Mouse (Mus musculus): ENCODE data around the gene Cacna2d3.
A peak's percentile ranks its signal among the peaks of the same experiment; 100 is the strongest.

The Cacna2d3 gene

GRCm38 (mm10) chr14:29157096-29157495 lies 564.6 kb downstream of the Cacna2d3 start:
- DNase-seq (ENCODE audit: low spot score), result no peak

GRCm38 (mm10) chr14:29144184-29144583 lies 577.5 kb downstream of the Cacna2d3 start:
- no peak for DNase-seq (ENCODE audit: low spot score)

- no peak for DNase-seq (ENCODE audit: low spot score)
These were observed 584.0 kb downstream of the Cacna2d3 start for GRCm38 (mm10) chr14:29137614-29138013.

- no peak for DNase-seq (ENCODE audit: low spot score)
These were observed 584.6 kb downstream of the Cacna2d3 start for GRCm38 (mm10) chr14:29137006-29137579.

- no peak for DNase-seq (ENCODE audit: low spot score)
These were observed 586.8 kb downstream of the Cacna2d3 start for GRCm38 (mm10) chr14:29134901-29135300.

GRCm38 (mm10) chr14:29130511-29130910 lies 591.2 kb downstream of the Cacna2d3 start:
- DNase-seq (ENCODE audit: low spot score), result no peak

GRCm38 (mm10) chr14:29123886-29124285 lies 597.8 kb downstream of the Cacna2d3 start:
- DNase-seq (ENCODE audit: low spot score), result no peak

- no peak for DNase-seq (ENCODE audit: low spot score)
These were observed 598.9 kb downstream of the Cacna2d3 start for GRCm38 (mm10) chr14:29122749-29123148.

GRCm38 (mm10) chr14:29113852-29114450 lies 607.7 kb downstream of the Cacna2d3 start:
- DNase-seq (ENCODE audit: low spot score), result no peak

GRCm38 (mm10) chr14:29111666-29112065 lies 610.0 kb downstream of the Cacna2d3 start:
- no peak for DNase-seq (ENCODE audit: low spot score)

GRCm38 (mm10) chr14:29110351-29111091 lies 611.1 kb downstream of the Cacna2d3 start:
- no peak for DNase-seq (ENCODE audit: low spot score)

GRCm38 (mm10) chr14:29107464-29107863 lies 614.2 kb downstream of the Cacna2d3 start:
- DNase-seq (ENCODE audit: low spot score), result no peak

- DNase-seq (ENCODE audit: low spot score), result no peak
These were observed 623.9 kb downstream of the Cacna2d3 start for GRCm38 (mm10) chr14:29097776-29098175.

- no peak for DNase-seq (ENCODE audit: low spot score)
These were observed 626.2 kb downstream of the Cacna2d3 start for GRCm38 (mm10) chr14:29095431-29095830.

- peak; percentile 74 for DNase-seq (ENCODE audit: low spot score)
These were observed 631.6 kb downstream of the Cacna2d3 start for GRCm38 (mm10) chr14:29090074-29090473.

GRCm38 (mm10) chr14:29086528-29086927 lies 635.1 kb downstream of the Cacna2d3 start:
- no peak for DNase-seq (ENCODE audit: low spot score)

GRCm38 (mm10) chr14:29085493-29086159 lies 636.0 kb downstream of the Cacna2d3 start:
- DNase-seq (ENCODE audit: low spot score), result no peak

- DNase-seq (ENCODE audit: low spot score), result no peak
These were observed 639.5 kb downstream of the Cacna2d3 start for GRCm38 (mm10) chr14:29082171-29082570.

- DNase-seq (ENCODE audit: low spot score), result no peak
These were observed 641.0 kb downstream of the Cacna2d3 start for GRCm38 (mm10) chr14:29080630-29081029.

- DNase-seq (ENCODE audit: low spot score), result no peak
These were observed 641.4 kb downstream of the Cacna2d3 start for GRCm38 (mm10) chr14:29080228-29080627.

- no peak for DNase-seq (ENCODE audit: low spot score)
These were observed 644.2 kb downstream of the Cacna2d3 start for GRCm38 (mm10) chr14:29077418-29077817.

- no peak for DNase-seq (ENCODE audit: low spot score)
These were observed 647.9 kb downstream of the Cacna2d3 start for GRCm38 (mm10) chr14:29073747-29074146.

- DNase-seq (ENCODE audit: low spot score), result no peak
These were observed 659.0 kb downstream of the Cacna2d3 start for GRCm38 (mm10) chr14:29062676-29063075.

Measured in ovary, postnatal 14 days (tissue).